Comparison of ENCODE assay signal across 8 mouse cellular contexts in genomic region chr11:48833731-48834639, GRCm38 (mm10). TPM values are rescaled to one million over a fixed set of nuclear protein-coding genes. Genes with fewer than 3 reads are reported as not detected.
DNase-seq lines count a peak whose midpoint lies in the region; ATAC-seq and TF ChIP-seq lines count a peak whose summit lies in the region.

No protein-coding gene starts in this region.

- no peak for TF ChIP-seq EP300 in liver, embryonic 14.5 days (IDR thresholded peaks at IDR 0.05; ENCODE audit: low read depth)

- H3K4me1 ChIP-seq in forebrain, embryonic 10.5 days, result peaks cover 32% of the 10 kb centered on the region
- H3K4me1 ChIP-seq in heart, embryonic 15.5 days (replicated peaks), result peaks cover 22% of the 10 kb centered on the region
- peaks cover 13 to 15% of the 10 kb centered on the region in 2 experiments; a peak in 3 of 4 replicates for H3K4me1 ChIP-seq in liver, embryonic 14.5 days (replicated peaks; ENCODE audit: control insufficient read depth in 2 of 2, insufficient read depth in 2 of 2, low read length in 1 of 2)
- H3K4me1 ChIP-seq in stomach, embryonic 16.5 days (ENCODE audit: control insufficient read depth, insufficient read depth, low read length), result peaks cover 3% of the 10 kb centered on the region; the same call in 1 of the 2 replicates

- H3K4me3 ChIP-seq in forebrain, embryonic 10.5 days, result peak overlapping the region; percentile 63
- H3K4me3 ChIP-seq in heart, embryonic 15.5 days, result peak overlapping the region; percentile 63
- peak overlapping the region; percentile 75 to 81 for H3K4me3 ChIP-seq in liver, embryonic 14.5 days (ENCODE audit: insufficient read depth in 1 of 2, low read depth in 2 of 2, low read length in 2 of 2)
- H3K4me3 ChIP-seq in stomach, embryonic 16.5 days (replicated peaks; ENCODE audit: low read length), result peak overlapping the region; percentile 58

- H3K36me3 ChIP-seq in forebrain, embryonic 10.5 days (replicated peaks), result no peaks in the 10 kb centered on the region
- H3K36me3 ChIP-seq in heart, embryonic 15.5 days, result no peaks in the 10 kb centered on the region
- H3K36me3 ChIP-seq in liver, embryonic 14.5 days (replicated peaks; ENCODE audit: control insufficient read depth, insufficient read depth, low read depth), result no peaks in the 10 kb centered on the region
- no peaks in the 10 kb centered on the region for H3K36me3 ChIP-seq in stomach, embryonic 16.5 days (ENCODE audit: control insufficient read depth, insufficient read depth, low read length)

- peak overlapping the region; percentile 64 for H3K4me2 ChIP-seq in heart, embryonic 15.5 days
- peak overlapping the region; percentile 94 for H3K4me2 ChIP-seq in liver, embryonic 14.5 days (ENCODE audit: low read depth)
- H3K4me2 ChIP-seq in stomach, embryonic 16.5 days (ENCODE audit: low read depth, low read length), result peak overlapping the region; percentile 53

- WGBS in forebrain, embryonic 10.5 days, result under 1% methylated on average over 30 of the region's 30 CpGs
- 1% methylated on average over 30 of the region's 30 CpGs for WGBS in heart, embryonic 15.5 days
- WGBS in liver, embryonic 14.5 days (ENCODE audit: insufficient replicate concordance), result under 1% methylated on average over 30 of the region's 30 CpGs
- under 1% methylated on average over 30 of the region's 30 CpGs for WGBS in stomach, embryonic 16.5 days

- DNase-seq in c-Kit-negative CD71-positive TER-119-positive erythroid progenitor cells, embryonic 14.5 days (ENCODE audit: low read depth, low spot score), result peak; percentile 71
- peak; percentile 90 for DNase-seq in forebrain, embryonic 10.5 days (ENCODE audit: extremely low spot score, low spot score)
- peak; percentile 92 for DNase-seq in kidney, postnatal 14 days
- peak; percentile 71 to 75 (median 75) for DNase-seq in liver, embryonic 14.5 days (ENCODE audit: low read depth in 3 of 3, low spot score in 3 of 3)
- DNase-seq in neural tube, embryonic 10.5 days (ENCODE audit: extremely low spot score, low spot score), result peak; percentile 94

- peak overlapping the region; percentile 58 for H3K9ac ChIP-seq in heart, embryonic 15.5 days
- peak overlapping the region; percentile 79 for H3K9ac ChIP-seq in liver, embryonic 14.5 days (replicated peaks)
- peak overlapping the region; percentile 62 for H3K9ac ChIP-seq in stomach, embryonic 16.5 days (ENCODE audit: low read length)

- no peaks in the 10 kb centered on the region for H3K9me3 ChIP-seq in forebrain, embryonic 10.5 days
- H3K9me3 ChIP-seq in heart, embryonic 15.5 days (replicated peaks), result no peaks in the 10 kb centered on the region
- H3K9me3 ChIP-seq in liver, embryonic 14.5 days (ENCODE audit: control insufficient read depth, low read length), result no peaks in the 10 kb centered on the region
- H3K9me3 ChIP-seq in stomach, embryonic 16.5 days (replicated peaks; ENCODE audit: control insufficient read depth, low read length), result no peaks in the 10 kb centered on the region

- H3K27ac ChIP-seq in forebrain, embryonic 10.5 days, result peak overlapping the region; percentile 67; the same call in 1 of the 2 replicates
- peak overlapping the region; percentile 74 for H3K27ac ChIP-seq in heart, embryonic 15.5 days
- H3K27ac ChIP-seq in liver, embryonic 14.5 days, result peak overlapping the region; percentile 73
- peak overlapping the region; percentile 65 for H3K27ac ChIP-seq in stomach, embryonic 16.5 days (ENCODE audit: low read length)

- peaks cover 43% of the 10 kb centered on the region for H3K27me3 ChIP-seq in forebrain, embryonic 10.5 days (ENCODE audit: poor library complexity, severe bottlenecking)
- 0 out of 2 replicates have a peak, but pooled peaks cover 9% of the 10 kb centered on the region for H3K27me3 ChIP-seq in heart, embryonic 15.5 days
- H3K27me3 ChIP-seq in liver, embryonic 14.5 days (ENCODE audit: control insufficient read depth, insufficient read depth, low read length), result peaks cover 11% of the 10 kb centered on the region
- H3K27me3 ChIP-seq in stomach, embryonic 16.5 days (ENCODE audit: control insufficient read depth, insufficient read depth, low read length), result no peaks in the 10 kb centered on the region

- TF ChIP-seq CTCF in liver, embryonic 14.5 days (IDR thresholded peaks at IDR 0.05; ENCODE audit: low read depth), result no peak

- ATAC-seq in CD4-positive, CD25-positive, alpha-beta regulatory T cell, adult 4 months, result peak; percentile 73
- peak; percentile 83 for ATAC-seq in heart, embryonic 15.5 days (replicated peaks; ENCODE audit: insufficient number of reproducible peaks, insufficient read depth, low FRiP score, low read depth)
- peak; percentile 89 for ATAC-seq in liver, embryonic 14.5 days (ENCODE audit: insufficient read depth)
- peak; percentile 89 for ATAC-seq in stomach, embryonic 16.5 days (ENCODE audit: insufficient read depth, low FRiP score)

RNA-seq across cellular contexts. Expression of gene Gm12184, which starts 7.5 kb away (rescaled TPM):
- polyA plus RNA-seq in CD4-positive, CD25-positive, alpha-beta regulatory T cell, adult 4 months (2017; shearing (Covaris generic)), result 1 to 10 TPM in 1 of 2 experiments, under 1 TPM in 1; 0.92 to 4.1 TPM
- 2.3 and 4.3 TPM in 2 replicates for polyA plus RNA-seq in forebrain, embryonic 10.5 days (2016; fragmentation: Nextera tagmentation; extraction: Ambion mirVana)
- 3.2 and 3.7 TPM in 2 replicates for polyA plus RNA-seq in heart, embryonic 15.5 days (2015; fragmentation: Nextera tagmentation; extraction: Ambion mirVana)
- polyA plus RNA-seq in liver, embryonic 14.5 days (2012; rRNA removed), result 9.6 and 12.4 TPM in 2 replicates
- polyA plus RNA-seq in liver, embryonic 14.5 days (2014; fragmentation: Nextera tagmentation; extraction: Ambion mirVana), result 1.6 and 2.8 TPM in 2 replicates
- polyA plus RNA-seq in stomach, embryonic 16.5 days (2015; fragmentation: Nextera tagmentation; extraction: Ambion mirVana), result 0.98 and 1.5 TPM in 2 replicates

RNA-seq across cellular contexts. Expression of gene Trim7, which starts 8.0 kb away (rescaled TPM):
- 1 to 10 TPM in 1 of 2 experiments, under 1 TPM in 1; 0.77 to 2.1 TPM for polyA plus RNA-seq in CD4-positive, CD25-positive, alpha-beta regulatory T cell, adult 4 months (2017; shearing (Covaris generic))
- polyA plus RNA-seq in forebrain, embryonic 10.5 days (2016; fragmentation: Nextera tagmentation; extraction: Ambion mirVana), result 0.07 and 0.31 TPM in 2 replicates
- 0.75 and 0.84 TPM in 2 replicates for polyA plus RNA-seq in heart, embryonic 15.5 days (2015; fragmentation: Nextera tagmentation; extraction: Ambion mirVana)
- polyA plus RNA-seq in liver, embryonic 14.5 days (2012; rRNA removed), result 0.09 and 0.23 TPM in 2 replicates
- polyA plus RNA-seq in liver, embryonic 14.5 days (2014; fragmentation: Nextera tagmentation; extraction: Ambion mirVana), result 0.04 and 0.13 TPM in 2 replicates
- polyA plus RNA-seq in stomach, embryonic 16.5 days (2015; fragmentation: Nextera tagmentation; extraction: Ambion mirVana), result 1.7 and 2.6 TPM in 2 replicates

RNA-seq across cellular contexts. Expression of gene Trim41, which starts 16.8 kb away (rescaled TPM):
- 1 to 10 TPM; 2.0 to 3.7 TPM for polyA plus RNA-seq in CD4-positive, CD25-positive, alpha-beta regulatory T cell, adult 4 months (2017; shearing (Covaris generic))
- polyA plus RNA-seq in forebrain, embryonic 10.5 days (2016; fragmentation: Nextera tagmentation; extraction: Ambion mirVana), result 4.0 and 4.6 TPM in 2 replicates
- 4.3 TPM in 2 replicates for polyA plus RNA-seq in heart, embryonic 15.5 days (2015; fragmentation: Nextera tagmentation; extraction: Ambion mirVana)
- 8.2 and 9.2 TPM in 2 replicates for polyA plus RNA-seq in liver, embryonic 14.5 days (2012; rRNA removed)
- 1.0 and 1.3 TPM in 2 replicates for polyA plus RNA-seq in liver, embryonic 14.5 days (2014; fragmentation: Nextera tagmentation; extraction: Ambion mirVana)
- 4.6 and 5.7 TPM in 2 replicates for polyA plus RNA-seq in stomach, embryonic 16.5 days (2015; fragmentation: Nextera tagmentation; extraction: Ambion mirVana)

RNA-seq across cellular contexts. Expression of gene Rack1, which starts 33.9 kb away (rescaled TPM):
- polyA plus RNA-seq in CD4-positive, CD25-positive, alpha-beta regulatory T cell, adult 4 months (2017; shearing (Covaris generic)), result 1,000 to 10,000 TPM; 1,099 to 1,661 TPM
- polyA plus RNA-seq in forebrain, embryonic 10.5 days (2016; fragmentation: Nextera tagmentation; extraction: Ambion mirVana), result 850 and 861 TPM in 2 replicates
- polyA plus RNA-seq in heart, embryonic 15.5 days (2015; fragmentation: Nextera tagmentation; extraction: Ambion mirVana), result 338 and 387 TPM in 2 replicates
- polyA plus RNA-seq in liver, embryonic 14.5 days (2012; rRNA removed), result 1,100 and 1,184 TPM in 2 replicates
- polyA plus RNA-seq in liver, embryonic 14.5 days (2014; fragmentation: Nextera tagmentation; extraction: Ambion mirVana), result 669 and 674 TPM in 2 replicates
- polyA plus RNA-seq in stomach, embryonic 16.5 days (2015; fragmentation: Nextera tagmentation; extraction: Ambion mirVana), result 634 and 687 TPM in 2 replicates

RNA-seq across cellular contexts. Expression of gene Irgm1, which starts 37.5 kb away (rescaled TPM):
- 100 to 1,000 TPM; 189 to 229 TPM for polyA plus RNA-seq in CD4-positive, CD25-positive, alpha-beta regulatory T cell, adult 4 months (2017; shearing (Covaris generic))
- polyA plus RNA-seq in forebrain, embryonic 10.5 days (2016; fragmentation: Nextera tagmentation; extraction: Ambion mirVana), result 1.2 and 1.6 TPM in 2 replicates
- 8.9 and 13.6 TPM in 2 replicates for polyA plus RNA-seq in heart, embryonic 15.5 days (2015; fragmentation: Nextera tagmentation; extraction: Ambion mirVana)
- 7.6 and 10.4 TPM in 2 replicates for polyA plus RNA-seq in liver, embryonic 14.5 days (2012; rRNA removed)
- 15.1 and 16.6 TPM in 2 replicates for polyA plus RNA-seq in liver, embryonic 14.5 days (2014; fragmentation: Nextera tagmentation; extraction: Ambion mirVana)
- polyA plus RNA-seq in stomach, embryonic 16.5 days (2015; fragmentation: Nextera tagmentation; extraction: Ambion mirVana), result 13.1 and 13.3 TPM in 2 replicates

Comparison
In these comparisons a context has a peak if more than half of its experiments do, and no peak if none do; other contexts are left out.
1. Peak in every context shown above with its lines: DNase-seq, ATAC-seq, H3K4me3 ChIP-seq and H3K27ac ChIP-seq.